Mouse (Mus musculus): ENCODE results near the gene Spg20. TPM values are rescaled to one million over a fixed set of nuclear protein-coding genes. Genes with fewer than 3 reads are reported as not detected.

Spg20 gene
- total and polyA plus RNA-seq, 3 experiments: 18.5 to 23.3 TPM; not detected in 1

DNA sequence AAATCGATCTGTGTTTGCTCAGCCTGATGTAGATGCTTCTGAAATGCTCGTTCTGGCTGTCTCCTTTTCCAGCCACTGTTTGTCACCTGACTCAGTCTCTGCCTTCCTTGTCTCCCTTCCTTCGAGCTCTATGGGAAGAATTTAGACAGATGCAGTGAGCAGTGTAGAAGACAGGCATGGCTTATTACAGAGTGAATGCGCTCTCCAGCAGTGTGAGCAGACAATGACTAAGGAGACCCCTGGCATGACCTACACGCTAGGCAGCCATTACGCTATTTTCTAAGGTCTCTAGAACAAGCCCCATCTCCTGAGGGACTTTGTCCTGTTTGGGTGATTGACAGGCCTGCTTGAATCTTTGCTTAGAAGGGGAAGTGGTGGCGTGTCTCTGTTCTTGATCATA, 49.2 kb downstream of the Spg20 start:
- no peaks in the 10 kb centered on the region for H3K79me2 ChIP-seq (ENCODE audit: control insufficient read depth, insufficient read depth, low read length, poor library complexity)

GRCm38 (mm10) chr3:55163510-55163909, 51.6 kb downstream of the Spg20 start:
- no peak overlapping the region for H3K9ac ChIP-seq (ENCODE audit: control insufficient read depth, low read depth, low read length, poor library complexity, severe bottlenecking)
- TF ChIP-seq RAD21 (IDR thresholded peaks at IDR 0.05; ENCODE audit: low read depth, low read length) (no peak), POLR2AphosphoS2 (IDR thresholded peaks at IDR 0.05; ENCODE audit: low read length) (no peak), CHD2 (IDR thresholded peaks at IDR 0.05; ENCODE audit: low read length) (no peak), UBTF (IDR thresholded peaks at IDR 0.05; ENCODE audit: borderline replicate concordance, insufficient read depth, low read depth, low read length) (no peak), ELF1 (IDR thresholded peaks at IDR 0.05; ENCODE audit: low read depth, low read length) (no peak), MYC (IDR thresholded peaks at IDR 0.05; ENCODE audit: low read depth, low read length) (no peak), GABPA (IDR thresholded peaks at IDR 0.05; ENCODE audit: low read depth, low read length) (no peak), TAL1 (IDR thresholded peaks at IDR 0.05; ENCODE audit: low read length) (no peak), CTCF (IDR thresholded peaks at IDR 0.05 in 2 of 3, conservative IDR thresholded peaks at IDR 0.05 in 1 of 3; ENCODE audit: control insufficient read depth in 1 of 3, insufficient read depth in 1 of 3, low read depth in 2 of 3, low read length in 3 of 3, poor library complexity in 1 of 3, severe bottlenecking in 1 of 3) (no peak), MAFK (IDR thresholded peaks at IDR 0.05; ENCODE audit: borderline replicate concordance, low read depth, low read length) (no peak), KAT2A (conservative IDR thresholded peaks at IDR 0.05; ENCODE audit: low read depth, low read length) (no peak), RCOR1 (IDR thresholded peaks at IDR 0.05; ENCODE audit: low read depth, low read length) (no peak), E2F4 (IDR thresholded peaks at IDR 0.05; ENCODE audit: borderline replicate concordance, low read depth, low read length) (no peak), ZMIZ1 (IDR thresholded peaks at IDR 0.05; ENCODE audit: low read depth, low read length) (no peak), TCF12 (IDR thresholded peaks at IDR 0.05; ENCODE audit: low read depth, low read length) (no peak), SMC3 (IDR thresholded peaks at IDR 0.05; ENCODE audit: low read depth, low read length) (no peak), ZKSCAN1 (IDR thresholded peaks at IDR 0.05; ENCODE audit: low read depth, low read length) (no peak)
- H3K9me3 ChIP-seq (replicated peaks; ENCODE audit: insufficient read depth, low read length): no peaks in the 10 kb centered on the region
- no peaks in the 10 kb centered on the region for H3K79me2 ChIP-seq (ENCODE audit: control insufficient read depth, insufficient read depth, low read length, poor library complexity)
- no peaks in the 10 kb centered on the region; a peak in 1 of 4 replicates for H3K27me3 ChIP-seq (ENCODE audit: control insufficient read depth in 1 of 2, insufficient read depth in 2 of 2, low read length in 2 of 2)
- DNase-seq (ENCODE audit: low read depth, low spot score): no peak
- H3K4me1 ChIP-seq (ENCODE audit: control insufficient read depth in 1 of 2, insufficient read depth in 2 of 2, low read length in 2 of 2): no peaks in the 10 kb centered on the region
- H3K36me3 ChIP-seq (ENCODE audit: control insufficient read depth in 1 of 2, insufficient read depth in 2 of 2, low read length in 2 of 2): no peaks in the 10 kb centered on the region
- no peak overlapping the region for H3K27ac ChIP-seq (ENCODE audit: control insufficient read depth, low read depth, low read length)
- H3K4me3 ChIP-seq (ENCODE audit: control insufficient read depth in 1 of 2, insufficient read depth in 1 of 2, low read depth in 2 of 2, low read length in 2 of 2): no peak overlapping the region

More for the DNA sequence above, 49.2 kb downstream of the Spg20 start:
- no peak for DNase-seq (ENCODE audit: low read depth, low spot score)
- no peak overlapping the region for H3K4me3 ChIP-seq (ENCODE audit: control insufficient read depth in 1 of 2, insufficient read depth in 1 of 2, low read depth in 2 of 2, low read length in 2 of 2)
- no peaks in the 10 kb centered on the region for H3K36me3 ChIP-seq (ENCODE audit: control insufficient read depth in 1 of 2, insufficient read depth in 2 of 2, low read length in 2 of 2)
- TF ChIP-seq POLR2AphosphoS2 (IDR thresholded peaks at IDR 0.05; ENCODE audit: low read length) (no peak), MEF2A (IDR thresholded peaks at IDR 0.05; ENCODE audit: extremely low read depth, insufficient replicate concordance, low read depth, low read length, poor library complexity, severe bottlenecking) (no peak), ZMIZ1 (IDR thresholded peaks at IDR 0.05; ENCODE audit: low read depth, low read length) (no peak), KAT2A (conservative IDR thresholded peaks at IDR 0.05; ENCODE audit: low read depth, low read length) (no peak), CTCF (IDR thresholded peaks at IDR 0.05 in 2 of 3, conservative IDR thresholded peaks at IDR 0.05 in 1 of 3; ENCODE audit: control insufficient read depth in 1 of 3, insufficient read depth in 1 of 3, low read depth in 2 of 3, low read length in 3 of 3, poor library complexity in 1 of 3, severe bottlenecking in 1 of 3) (no peak), MYC (IDR thresholded peaks at IDR 0.05; ENCODE audit: low read depth, low read length) (no peak), RCOR1 (IDR thresholded peaks at IDR 0.05; ENCODE audit: low read depth, low read length) (no peak), ETS1 (IDR thresholded peaks at IDR 0.05; ENCODE audit: low read depth, low read length) (no peak), CHD2 (IDR thresholded peaks at IDR 0.05; ENCODE audit: low read length) (no peak), GATA1 (IDR thresholded peaks at IDR 0.05; ENCODE audit: low read depth, low read length) (no peak), NELFE (IDR thresholded peaks at IDR 0.05; ENCODE audit: low read depth, low read length) (no peak), USF2 (IDR thresholded peaks at IDR 0.05; ENCODE audit: borderline replicate concordance in 1 of 2, insufficient read depth in 1 of 2, low read depth in 1 of 2, low read length in 2 of 2) (no peak)
- no peak overlapping the region for H3K27ac ChIP-seq (ENCODE audit: control insufficient read depth, low read depth, low read length)
- no peaks in the 10 kb centered on the region for H3K27me3 ChIP-seq (ENCODE audit: control insufficient read depth in 1 of 2, insufficient read depth in 2 of 2, low read length in 2 of 2)
- H3K4me1 ChIP-seq (ENCODE audit: control insufficient read depth in 1 of 2, insufficient read depth in 2 of 2, low read length in 2 of 2): no peaks in the 10 kb centered on the region
- no peaks in the 10 kb centered on the region for H3K9me3 ChIP-seq (replicated peaks; ENCODE audit: insufficient read depth, low read length)
- no peak overlapping the region for H3K9ac ChIP-seq (ENCODE audit: control insufficient read depth, low read depth, low read length, poor library complexity, severe bottlenecking)
